Mouse (Mus musculus): Measurements from ENCODE around the gene Smagp.
"Not testable (repeated sequence)": the region's sequence is repeated elsewhere in the genome, so short reads cannot be mapped to it uniquely, and the experiment has no call there.

DNA sequence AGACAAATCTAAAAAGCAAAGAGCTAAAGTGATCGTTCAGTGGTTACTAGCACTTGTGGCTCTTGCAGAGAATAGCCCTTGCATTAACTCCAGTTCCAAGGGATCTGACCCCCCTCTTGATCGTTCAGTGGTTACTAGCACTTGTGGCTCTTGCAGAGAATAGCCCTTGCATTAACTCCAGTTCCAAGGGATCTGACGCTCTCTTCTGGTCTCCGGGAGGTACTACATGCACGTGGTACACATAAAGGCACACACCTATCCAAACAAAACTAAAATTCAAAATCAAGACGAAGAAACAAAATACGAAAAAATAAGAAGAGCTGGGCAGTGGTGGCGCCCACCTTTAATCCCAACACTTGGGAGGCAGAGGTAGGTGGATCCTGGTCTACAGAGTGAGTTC, 30.1 kb downstream of the Smagp start:
- TF ChIP-seq CTCF (conservative IDR thresholded peaks at IDR 0.05 in 1 of 2, IDR thresholded peaks at IDR 0.05 in 1 of 2; ENCODE audit: low read depth in 2 of 2, low read length in 2 of 2): peak in 1 of 2 experiments; percentile 53; a peak in 2 of 4 replicates
- TF ChIP-seq NELFE (IDR thresholded peaks at IDR 0.05; ENCODE audit: low read depth, low read length); SIN3A (IDR thresholded peaks at IDR 0.05; ENCODE audit: low read length); USF2 (conservative IDR thresholded peaks at IDR 0.05; ENCODE audit: low read depth, low read length); RCOR1 (conservative IDR thresholded peaks at IDR 0.05; ENCODE audit: low read depth, low read length); POLR2A (IDR thresholded peaks at IDR 0.05; ENCODE audit: low read depth, low read length); EP300 (IDR thresholded peaks at IDR 0.05; ENCODE audit: low read length); ZC3H11A (IDR thresholded peaks at IDR 0.05; ENCODE audit: low read depth, low read length); MAFK (IDR thresholded peaks at IDR 0.05; ENCODE audit: insufficient replicate concordance, low read length); ELF1 (IDR thresholded peaks at IDR 0.05; ENCODE audit: low read depth, low read length); USF1 (IDR thresholded peaks at IDR 0.05; ENCODE audit: low read depth, low read length): not testable (repeated sequence)
- TF ChIP-seq SMC3 (IDR thresholded peaks at IDR 0.05; ENCODE audit: low read depth, low read length): peak; percentile 33
